Mouse (Mus musculus) testis, postnatal 10 days (tissue): Measurements from ENCODE around the gene Rpl10-ps3.
A peak's percentile ranks its signal among the peaks of the same experiment; 100 is the strongest.

Experiments
- DNase-seq: peaks from one replicate; pipeline ENCODE4 v3.0.0; 2021; ENCODE audit warnings: low spot score

Rpl10-ps3 gene

GRCm38 (mm10) chr9:50344868-50345267 lies at the start of gene Rpl10-ps3:
Gene Rpl10-ps3, minus strand, starts transcription at chr9:50344968.
- DNase-seq: no peak

DNA sequence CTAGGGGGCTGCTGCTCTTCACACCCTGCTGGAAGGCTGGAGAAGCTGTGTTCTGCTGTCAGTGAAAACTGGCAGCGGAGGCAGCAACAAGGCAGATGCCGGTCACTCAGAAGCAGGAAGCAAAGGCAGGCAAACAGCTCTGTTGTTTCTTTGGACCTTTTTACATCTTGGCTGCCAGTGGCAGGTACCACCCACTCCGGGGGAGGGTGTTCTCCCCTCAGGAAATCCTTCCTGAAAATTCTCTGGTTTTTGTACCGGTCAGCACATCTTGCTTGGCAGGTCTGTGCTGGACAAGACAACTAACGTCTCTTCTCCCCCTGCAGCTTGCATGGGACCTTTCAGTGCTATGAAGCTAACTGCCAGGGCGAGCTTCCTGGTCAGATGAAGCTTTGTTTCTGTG lies 30.8 kb upstream of the Rpl10-ps3 start:
- DNase-seq: no peak

GRCm38 (mm10) chr9:50374666-50375065 lies 29.9 kb upstream of the Rpl10-ps3 start:
- no peak for DNase-seq

DNA sequence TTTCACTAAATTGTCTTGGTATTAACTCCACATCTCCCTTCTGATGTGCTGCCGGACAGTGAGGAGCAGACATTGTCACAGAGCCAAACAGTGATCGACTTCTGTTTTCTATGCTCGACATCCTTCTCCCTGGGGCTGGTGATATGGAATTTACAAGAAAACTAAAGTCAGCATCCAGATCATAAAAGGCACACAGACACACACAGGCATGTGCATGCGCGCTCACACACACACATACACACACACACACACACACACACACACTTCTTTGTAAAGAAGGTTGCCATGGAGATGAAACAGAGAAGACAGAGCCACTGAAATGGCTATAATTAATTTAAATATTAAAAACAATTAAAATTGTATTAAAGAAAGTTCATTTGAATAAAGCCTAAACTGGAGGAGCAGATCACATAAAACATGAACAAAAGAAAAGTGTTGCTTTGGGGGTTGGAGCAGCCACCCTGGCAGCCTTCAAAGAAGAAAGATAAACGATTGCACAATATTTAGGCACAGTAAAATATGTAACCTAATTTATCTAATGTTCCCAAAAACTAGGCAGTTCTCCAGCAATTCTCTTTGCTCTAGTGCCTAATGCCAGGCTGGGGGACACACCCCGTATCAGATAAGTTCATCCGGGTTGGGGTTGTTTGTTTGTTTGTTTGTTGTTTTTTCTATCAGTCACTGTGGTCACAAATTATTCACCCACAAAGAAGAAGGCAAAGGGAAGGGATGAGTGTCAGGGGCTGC lies 24.0 kb upstream of the Rpl10-ps3 start:
- DNase-seq: no peak

- peak; percentile 20 for DNase-seq
Measured at GRCm38 (mm10) chr9:50365059-50365780, 20.5 kb upstream of the Rpl10-ps3 start.

DNA sequence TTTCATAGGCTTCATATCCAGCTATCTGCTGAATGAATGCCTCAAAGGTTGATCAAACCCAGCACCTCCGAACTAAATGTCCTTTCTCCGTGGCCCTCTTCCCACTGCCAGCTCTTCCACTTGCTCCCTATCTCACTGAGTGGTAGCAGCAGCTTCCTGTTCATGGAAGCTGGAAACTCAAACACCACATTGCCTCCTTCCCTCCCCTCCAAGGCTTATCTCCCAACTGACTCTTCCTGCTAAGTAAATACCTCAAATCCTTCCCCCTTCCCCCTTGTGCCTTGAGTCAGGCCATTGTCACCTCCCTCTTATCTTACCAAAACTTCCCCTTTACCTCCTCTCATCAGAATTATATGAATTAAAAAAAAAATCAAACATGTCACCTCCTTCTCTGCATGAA lies 19.2 kb upstream of the Rpl10-ps3 start:
- no peak for DNase-seq

- no peak for DNase-seq
Measured at GRCm38 (mm10) chr9:50363259-50363658, 18.5 kb upstream of the Rpl10-ps3 start.

- no peak for DNase-seq
Measured at GRCm38 (mm10) chr9:50362556-50362955, 17.8 kb upstream of the Rpl10-ps3 start.

- no peak for DNase-seq
Measured at GRCm38 (mm10) chr9:50360370-50360769, 15.6 kb upstream of the Rpl10-ps3 start.

- no peak for DNase-seq
Measured at GRCm38 (mm10) chr9:50357331-50357730, 12.6 kb upstream of the Rpl10-ps3 start.

DNA sequence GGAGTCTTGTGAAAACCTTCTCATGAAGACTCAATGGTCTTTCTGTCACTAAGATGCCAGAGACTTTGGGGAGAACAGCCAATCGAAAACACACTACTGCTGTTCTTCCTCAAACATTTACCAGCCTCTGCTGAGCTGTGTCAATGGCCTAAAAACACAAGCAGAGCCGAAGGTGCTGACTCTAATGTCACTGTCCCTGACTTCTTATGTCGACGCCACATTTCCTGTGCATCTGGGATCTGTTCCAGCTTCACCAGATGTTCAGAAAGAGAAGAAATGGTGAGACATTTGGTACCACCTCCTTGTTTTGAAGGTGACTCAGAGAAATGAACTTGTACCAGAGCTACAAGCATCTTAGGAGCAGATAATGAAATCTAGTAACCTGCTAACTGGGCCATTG lies 7.0 kb upstream of the Rpl10-ps3 start:
- no peak for DNase-seq

DNA sequence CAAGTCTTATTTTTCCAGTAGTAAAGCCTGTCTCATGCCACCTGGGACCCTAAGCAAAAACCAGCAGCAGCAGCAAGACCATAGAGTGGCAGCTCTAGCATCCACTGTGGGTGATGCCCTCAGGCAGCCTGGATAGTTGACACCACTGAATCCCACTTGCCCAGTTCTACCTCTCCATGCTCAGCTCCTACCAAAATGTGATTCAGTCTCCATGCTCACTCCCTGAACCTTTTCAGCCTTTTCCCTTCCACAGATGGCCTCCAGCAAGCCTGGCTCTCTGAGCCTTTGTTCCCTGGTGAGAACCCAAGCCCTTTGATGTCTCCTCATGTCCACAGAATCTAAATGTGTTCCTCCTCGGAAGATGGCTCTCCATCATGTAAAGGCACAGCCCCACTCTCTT lies 5.8 kb upstream of the Rpl10-ps3 start:
- DNase-seq: no peak

GRCm38 (mm10) chr9:50349156-50349555 lies 4.4 kb upstream of the Rpl10-ps3 start:
- DNase-seq: no peak

- no peak for DNase-seq
Measured at GRCm38 (mm10) chr9:50348256-50348655, 3.5 kb upstream of the Rpl10-ps3 start.

- DNase-seq: no peak
Measured at GRCm38 (mm10) chr9:50335539-50336325, 9.0 kb downstream of the Rpl10-ps3 start.

DNA sequence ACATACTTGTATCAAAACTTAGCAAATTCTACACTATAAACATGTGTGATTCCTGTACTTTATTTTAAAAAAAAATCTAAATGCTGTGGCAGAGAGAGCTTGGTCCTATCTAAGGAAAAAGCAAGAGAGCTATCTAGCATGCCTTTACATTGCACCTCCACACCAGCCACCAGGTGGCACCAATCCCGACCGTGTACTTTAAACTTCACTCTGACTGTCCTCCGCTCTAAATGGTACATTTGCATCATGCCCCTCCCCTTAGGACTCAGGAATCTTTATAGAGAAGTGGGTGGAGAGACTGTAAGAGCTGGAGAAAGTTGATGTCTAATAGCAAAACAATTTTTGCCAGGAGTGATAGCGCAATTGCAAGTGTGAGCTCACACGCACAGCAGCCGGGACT lies 11.4 kb downstream of the Rpl10-ps3 start:
- peak; percentile 66 for DNase-seq

DNA sequence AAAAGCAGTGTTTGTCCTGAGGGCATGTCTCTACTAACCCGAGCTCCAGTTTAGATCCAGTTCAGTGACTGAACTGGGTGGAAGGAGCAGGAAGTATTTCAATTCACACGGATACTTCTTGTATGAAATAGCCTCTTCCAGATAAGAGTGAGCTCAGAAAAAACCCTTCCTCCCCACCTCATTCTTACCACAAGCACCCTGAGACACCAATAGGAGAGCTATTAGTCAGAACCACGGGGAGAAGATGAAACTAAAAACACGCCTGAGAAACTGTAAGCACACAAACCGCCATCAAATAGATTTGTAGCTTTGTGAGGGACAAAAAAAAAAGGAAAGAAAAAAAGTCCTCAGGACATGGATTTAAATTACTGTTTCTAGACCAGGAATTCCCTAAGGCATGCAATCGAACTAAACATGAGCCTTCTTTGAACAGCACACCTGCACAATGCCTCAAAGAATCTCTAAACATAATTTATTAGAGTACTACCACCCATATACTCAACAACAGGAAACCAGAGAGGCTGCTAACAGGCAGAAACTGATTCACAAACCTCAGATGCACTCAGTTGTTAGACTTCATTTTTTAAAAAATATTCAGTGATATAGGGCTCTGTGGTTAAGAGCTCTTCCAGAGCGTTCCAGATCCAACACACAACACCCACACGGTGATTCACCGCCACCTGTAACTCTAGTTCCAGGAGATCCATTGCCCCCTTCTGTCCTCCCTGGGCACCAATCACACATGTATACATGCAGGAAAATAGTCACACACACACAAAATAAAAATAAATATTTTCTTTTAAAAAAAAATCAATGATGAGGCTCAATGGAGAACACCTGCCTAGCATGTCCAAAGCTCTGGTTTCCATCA lies 20.2 kb downstream of the Rpl10-ps3 start:
- no peak for DNase-seq

- no peak for DNase-seq
Measured at GRCm38 (mm10) chr9:50320729-50321128, 24.0 kb downstream of the Rpl10-ps3 start.

DNA sequence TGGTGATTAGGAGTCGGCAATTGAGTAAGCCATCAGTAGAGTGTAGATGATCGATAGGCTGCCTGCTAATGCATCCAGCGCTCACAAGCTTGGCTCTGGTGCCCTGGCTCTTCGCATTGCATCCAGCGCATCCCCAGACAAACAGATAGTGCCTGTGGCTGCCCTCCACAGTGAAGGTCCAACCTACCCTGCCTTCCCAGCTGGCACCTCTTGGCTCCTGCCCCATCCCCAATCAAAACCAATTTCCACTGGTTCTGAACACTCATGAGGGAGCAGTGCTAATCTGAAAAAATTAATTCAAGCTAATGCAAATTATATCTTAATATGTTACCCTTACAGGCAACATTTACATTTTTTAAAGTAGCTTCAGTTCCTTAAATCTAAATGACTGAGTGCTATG lies 25.3 kb downstream of the Rpl10-ps3 start:
- DNase-seq: no peak

GRCm38 (mm10) chr9:50317299-50317698 lies 27.5 kb downstream of the Rpl10-ps3 start:
- no peak for DNase-seq

GRCm38 (mm10) chr9:50315650-50316049 lies 29.1 kb downstream of the Rpl10-ps3 start:
- no peak for DNase-seq

- DNase-seq: no peak
Measured at GRCm38 (mm10) chr9:50311036-50311545, 33.7 kb downstream of the Rpl10-ps3 start.
